Mouse (Mus musculus) E14TG2a.4 (cell line): ENCODE results near the gene Cox20.

Experiments used
- CTCF ChIP-seq: conservative IDR thresholded peaks from 2 replicates; pipeline ENCODE4 v1.5.1; 2014; ENCODE audit warnings: low read length
- POU5F1 ChIP-seq: IDR thresholded peaks from 2 replicates; pipeline ENCODE4 v1.6.1; 2014; ENCODE audit warnings: low read length, borderline replicate concordance

GRCm38 (mm10) chr1:178319295-178320037, 536 bp downstream of the Cox20 start:
- TF ChIP-seq CTCF (no peak), POU5F1 (no peak)
